Mouse (Mus musculus): ENCODE data around the gene Col4a4. TPM values are rescaled to one million over a fixed set of nuclear protein-coding genes. Genes with fewer than 3 reads are reported as not detected.

The Col4a4 gene
- polyA plus RNA-seq, 1 experiment from 2014 or later = 0.10 TPM

GRCm38 (mm10) chr1:82473467-82473866, 113.2 kb downstream of the Col4a4 start:
- H3K27ac ChIP-seq = no peak overlapping the region
- H3K27me3 ChIP-seq = no peaks in the 10 kb centered on the region
- no peak overlapping the region for H3K4me3 ChIP-seq
- H3K9ac ChIP-seq = no peak overlapping the region
- 0 out of 2 replicates have a peak, but pooled peaks have one; percentile 52 for ATAC-seq (ENCODE audit: insufficient number of reproducible peaks, insufficient read depth, low FRiP score, low TSS enrichment, low read depth)
- H3K9me3 ChIP-seq = no peaks in the 10 kb centered on the region
- H3K4me1 ChIP-seq = peaks cover 10% of the 10 kb centered on the region
- H3K4me2 ChIP-seq = no peak overlapping the region
- no peaks in the 10 kb centered on the region for H3K36me3 ChIP-seq

- WGBS = 91% methylated on average over 10 of the region's 10 CpGs
- H3K9me3 ChIP-seq = no peaks in the 10 kb centered on the region
Measured at GRCm38 (mm10) chr1:82470516-82471225, 116.0 kb downstream of the Col4a4 start.

GRCm38 (mm10) chr1:82468872-82469271, 117.8 kb downstream of the Col4a4 start:
- ATAC-seq (ENCODE audit: insufficient number of reproducible peaks, insufficient read depth, low FRiP score, low TSS enrichment, low read depth) = no peak
- WGBS = 83% methylated on average over 6 of the region's 6 CpGs

More at GRCm38 (mm10) chr1:82470516-82471225, 116.0 kb downstream of the Col4a4 start:
- Histone ChIP-seq H3K4me2 (no peak overlapping the region), H3K9ac (no peak overlapping the region), H3K27ac (no peak overlapping the region), H3K27me3 (no peaks in the 10 kb centered on the region), H3K4me3 (no peak overlapping the region), H3K36me3 (no peaks in the 10 kb centered on the region), H3K4me1 (peaks cover 3% of the 10 kb centered on the region; the same call in 1 of the 2 replicates)
- ATAC-seq (ENCODE audit: insufficient number of reproducible peaks, insufficient read depth, low FRiP score, low TSS enrichment, low read depth) = no peak

GRCm38 (mm10) chr1:82465321-82465853, 121.3 kb downstream of the Col4a4 start:
- H3K4me2 ChIP-seq = no peak overlapping the region
- H3K36me3 ChIP-seq = no peaks in the 10 kb centered on the region
- ATAC-seq (ENCODE audit: insufficient number of reproducible peaks, insufficient read depth, low FRiP score, low TSS enrichment, low read depth) = no peak
- 63% methylated on average over 6 of the region's 6 CpGs for WGBS
- H3K27me3 ChIP-seq = no peaks in the 10 kb centered on the region
- no peak overlapping the region for H3K4me3 ChIP-seq
- H3K27ac ChIP-seq = no peak overlapping the region
- H3K9ac ChIP-seq = no peak overlapping the region
- H3K4me1 ChIP-seq = no peaks in the 10 kb centered on the region
- no peaks in the 10 kb centered on the region for H3K9me3 ChIP-seq

More at GRCm38 (mm10) chr1:82468872-82469271, 117.8 kb downstream of the Col4a4 start:
- H3K4me2 ChIP-seq = no peak overlapping the region
- no peak overlapping the region for H3K27ac ChIP-seq
- no peaks in the 10 kb centered on the region for H3K27me3 ChIP-seq
- no peak overlapping the region for H3K4me3 ChIP-seq
- H3K9me3 ChIP-seq = no peaks in the 10 kb centered on the region
- peaks cover 3% of the 10 kb centered on the region; the same call in 1 of the 2 replicates for H3K4me1 ChIP-seq
- H3K36me3 ChIP-seq = no peaks in the 10 kb centered on the region
- H3K9ac ChIP-seq = no peak overlapping the region

- H3K4me3 ChIP-seq = no peak overlapping the region
- no peaks in the 10 kb centered on the region for H3K36me3 ChIP-seq
- no peak overlapping the region for H3K27ac ChIP-seq
- WGBS = 75% methylated on average over 4 of the region's 4 CpGs
- no peaks in the 10 kb centered on the region for H3K9me3 ChIP-seq
- no peak overlapping the region for H3K9ac ChIP-seq
- no peaks in the 10 kb centered on the region for H3K4me1 ChIP-seq
- ATAC-seq (ENCODE audit: insufficient number of reproducible peaks, insufficient read depth, low FRiP score, low TSS enrichment, low read depth) = no peak
- no peaks in the 10 kb centered on the region for H3K27me3 ChIP-seq
- no peak overlapping the region for H3K4me2 ChIP-seq
Measured at GRCm38 (mm10) chr1:82461041-82461440, 125.6 kb downstream of the Col4a4 start.

GRCm38 (mm10) chr1:82459926-82460325, 126.7 kb downstream of the Col4a4 start:
- Histone ChIP-seq H3K4me3 (no peak overlapping the region), H3K9ac (no peak overlapping the region), H3K4me1 (no peaks in the 10 kb centered on the region), H3K9me3 (no peaks in the 10 kb centered on the region), H3K36me3 (no peaks in the 10 kb centered on the region), H3K27me3 (no peaks in the 10 kb centered on the region), H3K4me2 (no peak overlapping the region), H3K27ac (no peak overlapping the region)
- no peak for ATAC-seq (ENCODE audit: insufficient number of reproducible peaks, insufficient read depth, low FRiP score, low TSS enrichment, low read depth)
- 72% methylated on average over 2 of the region's 2 CpGs for WGBS

- no peaks in the 10 kb centered on the region for H3K36me3 ChIP-seq
- no peaks in the 10 kb centered on the region for H3K4me1 ChIP-seq
- H3K9me3 ChIP-seq = no peaks in the 10 kb centered on the region
- no peak overlapping the region for H3K27ac ChIP-seq
- no peak for ATAC-seq (ENCODE audit: insufficient number of reproducible peaks, insufficient read depth, low FRiP score, low TSS enrichment, low read depth)
- H3K4me3 ChIP-seq = no peak overlapping the region
- H3K4me2 ChIP-seq = no peak overlapping the region
- no peaks in the 10 kb centered on the region for H3K27me3 ChIP-seq
- no peak overlapping the region for H3K9ac ChIP-seq
- WGBS = 63% methylated on average over 4 of the region's 4 CpGs
Measured at GRCm38 (mm10) chr1:82459350-82459749, 127.3 kb downstream of the Col4a4 start.

GRCm38 (mm10) chr1:82454031-82454430, 132.6 kb downstream of the Col4a4 start:
- Histone ChIP-seq H3K27me3 (no peaks in the 10 kb centered on the region), H3K36me3 (no peaks in the 10 kb centered on the region), H3K9me3 (no peaks in the 10 kb centered on the region), H3K4me2 (no peak overlapping the region), H3K4me3 (no peak overlapping the region), H3K27ac (no peak overlapping the region), H3K4me1 (0 out of 2 replicates have a peak, but pooled peaks cover 3% of the 10 kb centered on the region), H3K9ac (no peak overlapping the region)
- no peak for ATAC-seq (ENCODE audit: insufficient number of reproducible peaks, insufficient read depth, low FRiP score, low TSS enrichment, low read depth)
- WGBS = 92% methylated on average over 3 of the region's 3 CpGs

GRCm38 (mm10) chr1:82451927-82452651, 134.6 kb downstream of the Col4a4 start:
- Histone ChIP-seq H3K36me3 (no peaks in the 10 kb centered on the region), H3K27ac (no peak overlapping the region), H3K9ac (no peak overlapping the region), H3K27me3 (no peaks in the 10 kb centered on the region), H3K4me2 (no peak overlapping the region), H3K4me3 (no peak overlapping the region), H3K4me1 (0 out of 2 replicates have a peak, but pooled peaks cover 3% of the 10 kb centered on the region), H3K9me3 (no peaks in the 10 kb centered on the region)
- no peak for ATAC-seq (ENCODE audit: insufficient number of reproducible peaks, insufficient read depth, low FRiP score, low TSS enrichment, low read depth)
- 40% methylated on average over 6 of the region's 6 CpGs for WGBS

- H3K9me3 ChIP-seq = no peaks in the 10 kb centered on the region
- no peak overlapping the region for H3K4me2 ChIP-seq
- no peak overlapping the region for H3K9ac ChIP-seq
- no peaks in the 10 kb centered on the region for H3K36me3 ChIP-seq
- no peaks in the 10 kb centered on the region for H3K27me3 ChIP-seq
- no peak overlapping the region for H3K4me3 ChIP-seq
- 88% methylated on average over 4 of the region's 4 CpGs for WGBS
- no peak for ATAC-seq (ENCODE audit: insufficient number of reproducible peaks, insufficient read depth, low FRiP score, low TSS enrichment, low read depth)
- H3K4me1 ChIP-seq = 0 out of 2 replicates have a peak, but pooled peaks cover 3% of the 10 kb centered on the region
- no peak overlapping the region for H3K27ac ChIP-seq
Measured at GRCm38 (mm10) chr1:82449851-82450250, 136.8 kb downstream of the Col4a4 start.

- H3K4me2 ChIP-seq = no peak overlapping the region
- H3K9ac ChIP-seq = no peak overlapping the region
- H3K4me3 ChIP-seq = no peak overlapping the region
- no peaks in the 10 kb centered on the region for H3K9me3 ChIP-seq
- no peak overlapping the region for H3K27ac ChIP-seq
- 94% methylated on average over 7 of the region's 7 CpGs for WGBS
- H3K36me3 ChIP-seq = no peaks in the 10 kb centered on the region
- no peaks in the 10 kb centered on the region for H3K4me1 ChIP-seq
- no peaks in the 10 kb centered on the region for H3K27me3 ChIP-seq
- ATAC-seq (ENCODE audit: insufficient number of reproducible peaks, insufficient read depth, low FRiP score, low TSS enrichment, low read depth) = no peak
Measured at GRCm38 (mm10) chr1:82446049-82446448, 140.6 kb downstream of the Col4a4 start.

GRCm38 (mm10) chr1:82443517-82443916, 143.1 kb downstream of the Col4a4 start:
- no peaks in the 10 kb centered on the region for H3K4me1 ChIP-seq
- H3K4me3 ChIP-seq = no peak overlapping the region
- no peak overlapping the region for H3K4me2 ChIP-seq
- no peak overlapping the region for H3K27ac ChIP-seq
- no peaks in the 10 kb centered on the region for H3K27me3 ChIP-seq
- no peaks in the 10 kb centered on the region for H3K36me3 ChIP-seq
- H3K9ac ChIP-seq = no peak overlapping the region
- 62% methylated on average over 4 of the region's 4 CpGs for WGBS
- H3K9me3 ChIP-seq = no peaks in the 10 kb centered on the region
- ATAC-seq (ENCODE audit: insufficient number of reproducible peaks, insufficient read depth, low FRiP score, low TSS enrichment, low read depth) = no peak

Measured in embryonic facial prominence, embryonic 13.5 days (tissue).